In genomic region chr5:99394578-99394977, GRCm38 (mm10) we compare ENCODE assay signal across 14 mouse cellular contexts.
"Had no signal": no experiment of that assay in that cellular context is flagged by ENCODE, and none has a peak within 500 bp of the region (broad histone marks: within the 10 kb centered on the region; RNA-seq: fewer than 3 reads in every experiment).

No protein-coding gene starts in this region.

- DNase-seq: kidney, adult 2 months; kidney, postnatal 14 days; layer of hippocampus, postnatal 36 days; lung, embryonic 14.5 days; lung, postnatal 10 days; lung, postnatal 4 days; midbrain, embryonic 14.5 days; thymus, adult 18-20 months; thymus, postnatal 14 days had no signal

- H3K9me3 ChIP-seq: intestine, embryonic 15.5 days; kidney, embryonic 15.5 days; limb, embryonic 15.5 days; liver, embryonic 12.5 days had no signal

- H3K36me3 ChIP-seq: intestine, embryonic 15.5 days; kidney, embryonic 15.5 days; limb, embryonic 15.5 days; liver, embryonic 12.5 days had no signal

- H3K4me3 ChIP-seq: intestine, embryonic 15.5 days; kidney, embryonic 15.5 days; limb, embryonic 15.5 days; liver, embryonic 12.5 days had no signal

- H3K27ac ChIP-seq: intestine, embryonic 15.5 days; kidney, embryonic 15.5 days; limb, embryonic 15.5 days; liver, embryonic 12.5 days; stomach, postnatal 0 days had no signal

- H3K27me3 ChIP-seq: intestine, embryonic 15.5 days; kidney, embryonic 15.5 days; limb, embryonic 15.5 days; liver, embryonic 12.5 days had no signal

- H3K4me1 ChIP-seq: intestine, embryonic 15.5 days; limb, embryonic 15.5 days had no signal

- H3K9ac ChIP-seq: intestine, embryonic 15.5 days; kidney, embryonic 15.5 days; limb, embryonic 15.5 days; liver, embryonic 12.5 days; lung, embryonic 14.5 days had no signal

- H3K4me2 ChIP-seq: intestine, embryonic 15.5 days; kidney, embryonic 15.5 days; limb, embryonic 15.5 days; liver, embryonic 12.5 days; lung, embryonic 14.5 days had no signal

- ATAC-seq: intestine, embryonic 15.5 days; liver, embryonic 12.5 days had no signal
